Mouse (Mus musculus) kidney, embryonic 15.5 days (tissue): ENCODE measurements around the gene Osbpl6. TPM values are rescaled to one million over a fixed set of nuclear protein-coding genes. Genes with fewer than 3 reads are reported as not detected.

Experiments
- ATAC-seq: fragments of 200-750 bp; cut with Nextera tagmentation; replicated peaks from 2 replicates; pipeline ENCODE4 v1.8.0; 2017; ENCODE audit warnings: moderate TSS enrichment; ENCODE audit not compliant: low FRiP score
- H3K27ac ChIP-seq: fragments of 300-500 bp; sonication (generic); 2 replicates; pipeline ENCODE4 v1.5.1; 2015; ENCODE audit warnings: mild to moderate bottlenecking, inconsistent platforms
- H3K27me3 ChIP-seq: fragments of 300-500 bp; sonication (generic); 2 replicates; pipeline ENCODE4 v1.6.1; 2015; ENCODE audit warnings: inconsistent platforms
- H3K36me3 ChIP-seq: fragments of 300-500 bp; sonication (generic); 2 replicates; pipeline ENCODE4 v1.6.1; 2015; ENCODE audit warnings: inconsistent platforms
- H3K4me1 ChIP-seq: fragments of 300-500 bp; sonication (generic); 2 replicates; pipeline ENCODE4 v1.6.1; 2015; ENCODE audit warnings: inconsistent platforms
- H3K4me2 ChIP-seq: fragments of 300-500 bp; sonication (generic); 2 replicates; pipeline ENCODE4 v1.6.1; 2015; ENCODE audit warnings: moderate library complexity, mild to moderate bottlenecking, inconsistent platforms
- H3K4me3 ChIP-seq: fragments of 300-500 bp; sonication (generic); replicated peaks from 2 replicates; pipeline ENCODE4 v1.5.1; 2015; ENCODE audit warnings: mild to moderate bottlenecking, inconsistent platforms
- H3K9ac ChIP-seq: fragments of 300-500 bp; sonication (generic); 2 replicates; pipeline ENCODE4 v1.6.1; 2015; ENCODE audit warnings: mild to moderate bottlenecking, inconsistent platforms
- H3K9me3 ChIP-seq: fragments of 300-500 bp; sonication (generic); replicated peaks from 2 replicates; pipeline ENCODE4 v1.6.1; 2016; ENCODE audit warnings: inconsistent platforms
- WGBS: fragments of 180-500 bp; shearing (Covaris S2); methylation state at CpG from one replicate; pipeline ENCODE4 v1.1.7; 2015; ENCODE audit warnings: mixed read lengths; 5-methylcytosine and 5-hydroxymethylcytosine counted together
- polyA plus RNA-seq: library from polyadenylated mRNA; unstranded; fragments of >200 nt; fragmentation: Nextera tagmentation; extraction: Ambion mirVana; gene quantifications from 2 replicates; pipeline ENCODE4 v1.2.1, GENCODE M21; 2015

Osbpl6 gene
- polyA plus RNA-seq, 1 experiment from 2014 or later, result 20.1 TPM

DNA sequence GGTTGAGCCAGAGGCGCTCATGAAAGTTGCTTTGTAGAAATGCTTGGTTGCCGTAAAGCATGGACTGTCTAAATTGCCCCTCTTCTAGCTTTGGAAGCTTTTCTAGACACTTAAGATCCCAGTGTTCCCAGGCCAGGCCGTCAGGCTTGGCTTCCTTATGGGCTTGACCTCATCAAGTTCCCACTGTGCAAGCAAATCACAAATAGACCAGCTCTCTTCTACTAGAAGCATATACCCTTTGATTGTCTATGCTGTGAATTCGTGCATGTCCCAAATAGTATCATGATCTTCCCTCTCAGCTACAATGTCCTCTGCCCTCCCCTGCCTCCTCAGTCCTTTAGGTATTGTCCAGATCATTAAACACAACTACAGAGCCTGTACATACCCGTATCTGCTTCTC is 23.5 kb downstream of the Osbpl6 start:
- H3K27ac ChIP-seq, result 0 out of 2 replicates have a peak overlapping the region, but pooled peaks have one; percentile 13
- H3K36me3 ChIP-seq, result no peaks in the 10 kb centered on the region
- H3K9me3 ChIP-seq, result no peaks in the 10 kb centered on the region
- peaks cover 13% of the 10 kb centered on the region; the same call in 1 of the 2 replicates for H3K4me1 ChIP-seq
- 55% methylated on average over 5 of the region's 5 CpGs for WGBS
- peak; percentile 57; the same call in 1 of the 2 replicates for ATAC-seq
- no peak overlapping the region for H3K4me3 ChIP-seq
- no peak overlapping the region for H3K9ac ChIP-seq
- no peak overlapping the region for H3K4me2 ChIP-seq
- no peaks in the 10 kb centered on the region for H3K27me3 ChIP-seq

- Histone ChIP-seq H3K36me3 (no peaks in the 10 kb centered on the region), H3K4me1 (peaks cover 13% of the 10 kb centered on the region; the same call in 1 of the 2 replicates), H3K4me3 (no peak overlapping the region), H3K27ac (no peak overlapping the region), H3K9ac (no peak overlapping the region), H3K27me3 (no peaks in the 10 kb centered on the region), H3K4me2 (no peak overlapping the region), H3K9me3 (no peaks in the 10 kb centered on the region)
- ATAC-seq, result no peak
- 91% methylated on average over 3 of the region's 3 CpGs for WGBS
These were observed 24.2 kb downstream of the Osbpl6 start for GRCm38 (mm10) chr2:76430539-76430938.

DNA sequence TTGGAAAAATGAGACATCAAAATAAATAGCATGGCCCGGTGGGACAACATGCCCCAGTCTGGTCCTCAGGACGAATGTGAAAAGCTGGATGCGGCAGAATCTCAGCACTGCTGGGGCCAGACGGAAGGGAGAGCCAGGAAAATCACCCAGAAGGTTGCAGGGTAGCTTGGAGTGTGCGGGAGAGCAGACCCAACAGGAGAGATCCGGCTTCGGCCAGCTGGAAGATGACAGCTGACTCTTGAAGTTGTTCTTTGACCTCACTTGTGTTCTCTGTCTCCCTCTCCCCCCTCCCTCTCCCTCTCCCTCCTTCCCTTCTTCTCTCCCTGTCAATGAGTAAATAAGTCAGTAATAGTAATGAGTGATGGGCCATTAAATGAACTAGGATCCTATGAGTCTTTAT is 27.9 kb downstream of the Osbpl6 start:
- Histone ChIP-seq H3K4me1 (peaks cover 19% of the 10 kb centered on the region; the same call in 1 of the 2 replicates), H3K9ac (no peak overlapping the region), H3K27me3 (no peaks in the 10 kb centered on the region), H3K27ac (no peak overlapping the region), H3K4me2 (no peak overlapping the region), H3K9me3 (no peaks in the 10 kb centered on the region), H3K36me3 (no peaks in the 10 kb centered on the region), H3K4me3 (no peak overlapping the region)
- WGBS, result 46% methylated on average over 7 of the region's 7 CpGs
- ATAC-seq, result 0 out of 2 replicates have a peak, but pooled peaks have one; percentile 59

GRCm38 (mm10) chr2:76435667-76436239 is 29.4 kb downstream of the Osbpl6 start:
- 66% methylated on average over 7 of the region's 7 CpGs for WGBS
- Histone ChIP-seq H3K27me3 (no peaks in the 10 kb centered on the region), H3K4me3 (no peak overlapping the region), H3K27ac (peak overlapping the region; percentile 20; the same call in 1 of the 2 replicates), H3K9me3 (no peaks in the 10 kb centered on the region), H3K36me3 (no peaks in the 10 kb centered on the region), H3K9ac (no peak overlapping the region), H3K4me1 (peaks cover 24% of the 10 kb centered on the region; the same call in 1 of the 2 replicates), H3K4me2 (no peak overlapping the region)
- no peak for ATAC-seq

- Histone ChIP-seq H3K4me1 (peaks cover 28% of the 10 kb centered on the region), H3K9me3 (no peaks in the 10 kb centered on the region), H3K36me3 (no peaks in the 10 kb centered on the region), H3K9ac (no peak overlapping the region), H3K27me3 (no peaks in the 10 kb centered on the region), H3K4me2 (no peak overlapping the region), H3K27ac (no peak overlapping the region), H3K4me3 (no peak overlapping the region)
- WGBS, result 48% methylated on average over 2 of the region's 2 CpGs
- ATAC-seq, result no peak
These were observed 31.1 kb downstream of the Osbpl6 start for GRCm38 (mm10) chr2:76437372-76437771.

GRCm38 (mm10) chr2:76439540-76439939 is 33.2 kb downstream of the Osbpl6 start:
- H3K27me3 ChIP-seq, result no peaks in the 10 kb centered on the region
- H3K36me3 ChIP-seq, result no peaks in the 10 kb centered on the region
- H3K9ac ChIP-seq, result no peak overlapping the region
- ATAC-seq, result 0 out of 2 replicates have a peak, but pooled peaks have one; percentile 27
- no peak overlapping the region for H3K4me3 ChIP-seq
- 58% methylated on average over 2 of the region's 2 CpGs for WGBS
- no peak overlapping the region for H3K4me2 ChIP-seq
- no peak overlapping the region for H3K27ac ChIP-seq
- no peaks in the 10 kb centered on the region for H3K9me3 ChIP-seq
- peaks cover 24% of the 10 kb centered on the region for H3K4me1 ChIP-seq

DNA sequence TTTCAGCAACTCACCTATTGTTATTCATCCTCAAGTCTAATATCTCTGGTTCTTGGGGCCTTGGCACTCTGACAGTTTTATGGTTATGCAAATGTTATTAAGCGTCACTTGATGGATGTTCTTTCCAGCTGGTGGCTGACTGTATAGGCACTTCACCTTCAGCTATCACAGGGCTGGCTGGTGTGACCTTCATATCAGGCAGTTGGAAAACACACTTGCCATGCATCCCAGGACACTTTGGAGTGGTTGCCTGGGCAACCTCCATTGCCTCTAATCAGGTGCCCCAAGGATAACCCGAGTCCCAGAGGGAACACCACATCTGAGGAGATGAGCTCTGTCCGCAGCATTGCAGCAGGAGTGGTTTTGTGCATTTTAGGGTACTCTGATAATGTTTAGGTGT is 35.8 kb downstream of the Osbpl6 start:
- Histone ChIP-seq H3K9me3 (no peaks in the 10 kb centered on the region), H3K27me3 (no peaks in the 10 kb centered on the region), H3K4me3 (no peak overlapping the region), H3K4me1 (peaks cover 20% of the 10 kb centered on the region), H3K27ac (no peak overlapping the region), H3K4me2 (no peak overlapping the region), H3K9ac (no peak overlapping the region), H3K36me3 (no peaks in the 10 kb centered on the region)
- WGBS, result 39% methylated on average over 3 of the region's 3 CpGs
- ATAC-seq, result no peak

- no peak overlapping the region for H3K4me3 ChIP-seq
These were observed 43.6 kb downstream of the Osbpl6 start for GRCm38 (mm10) chr2:76449836-76450355.

DNA sequence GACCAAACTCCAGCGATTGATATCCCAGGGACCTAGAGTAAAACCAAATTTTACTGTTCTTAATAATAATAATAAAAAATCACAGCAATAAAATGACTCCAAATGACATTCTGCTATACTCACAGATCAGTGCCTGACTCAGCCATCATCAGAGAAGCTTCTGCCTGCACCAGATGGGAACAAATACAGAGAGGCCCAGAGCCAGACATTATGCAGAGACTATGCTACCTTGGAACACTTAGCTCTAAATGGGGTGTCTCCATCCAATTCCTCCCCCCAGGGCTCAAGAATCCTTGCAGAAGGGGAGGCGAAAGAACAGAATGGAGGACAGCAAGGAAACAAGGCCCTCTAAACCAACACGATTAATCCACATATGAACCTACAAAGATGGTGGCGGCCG is 60.4 kb downstream of the Osbpl6 start:
- H3K36me3 ChIP-seq, result no peaks in the 10 kb centered on the region
- no peak for ATAC-seq
- WGBS, result 93% methylated on average over 5 of the region's 5 CpGs
- H3K27ac ChIP-seq, result no peak overlapping the region
- H3K9ac ChIP-seq, result no peak overlapping the region
- no peak overlapping the region for H3K4me2 ChIP-seq
- H3K27me3 ChIP-seq, result no peaks in the 10 kb centered on the region
- no peaks in the 10 kb centered on the region for H3K9me3 ChIP-seq
- 0 out of 2 replicates have a peak, but pooled peaks cover 2% of the 10 kb centered on the region for H3K4me1 ChIP-seq
- no peak overlapping the region for H3K4me3 ChIP-seq

More at GRCm38 (mm10) chr2:76449836-76450355, 43.6 kb downstream of the Osbpl6 start:
- Histone ChIP-seq H3K27ac (no peak overlapping the region), H3K9me3 (no peaks in the 10 kb centered on the region), H3K36me3 (no peaks in the 10 kb centered on the region), H3K4me1 (no peaks in the 10 kb centered on the region), H3K27me3 (no peaks in the 10 kb centered on the region), H3K9ac (no peak overlapping the region), H3K4me2 (no peak overlapping the region)
- 82% methylated on average over 6 of the region's 6 CpGs for WGBS
- no peak for ATAC-seq

DNA sequence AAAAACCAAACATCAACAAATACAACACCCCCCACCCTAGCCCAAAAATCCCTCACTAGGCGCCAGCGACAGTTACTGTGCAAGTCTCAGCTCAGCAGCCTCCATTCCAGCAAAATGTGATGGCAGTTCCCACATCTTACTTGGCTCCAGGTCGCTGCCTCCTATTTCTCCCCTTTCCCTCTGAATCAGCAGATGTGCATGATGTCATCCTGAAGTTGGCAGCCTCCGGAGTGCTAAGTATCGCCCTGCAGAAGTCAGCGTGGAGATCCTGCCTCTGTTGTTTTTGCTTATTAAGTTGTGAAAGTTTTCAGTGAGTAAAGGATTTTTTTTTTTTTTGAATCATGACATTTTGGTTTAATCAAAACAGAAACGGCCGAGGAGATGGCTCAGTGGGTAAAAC is 61.9 kb downstream of the Osbpl6 start:
- H3K9me3 ChIP-seq, result no peaks in the 10 kb centered on the region
- no peaks in the 10 kb centered on the region for H3K36me3 ChIP-seq
- no peak overlapping the region for H3K9ac ChIP-seq
- no peak overlapping the region for H3K4me2 ChIP-seq
- H3K4me1 ChIP-seq, result 0 out of 2 replicates have a peak, but pooled peaks cover 2% of the 10 kb centered on the region
- ATAC-seq, result no peak
- H3K27me3 ChIP-seq, result no peaks in the 10 kb centered on the region
- H3K4me3 ChIP-seq, result no peak overlapping the region
- 58% methylated on average over 8 of the region's 8 CpGs for WGBS
- no peak overlapping the region for H3K27ac ChIP-seq

- Histone ChIP-seq H3K27ac (no peak overlapping the region), H3K4me3 (no peak overlapping the region), H3K27me3 (no peaks in the 10 kb centered on the region), H3K9ac (no peak overlapping the region), H3K9me3 (no peaks in the 10 kb centered on the region), H3K36me3 (no peaks in the 10 kb centered on the region), H3K4me1 (0 out of 2 replicates have a peak, but pooled peaks cover 2% of the 10 kb centered on the region), H3K4me2 (no peak overlapping the region)
- 78% methylated on average over 6 of the region's 6 CpGs for WGBS
- no peak for ATAC-seq
These were observed 62.9 kb downstream of the Osbpl6 start for GRCm38 (mm10) chr2:76469091-76469750.

- Histone ChIP-seq H3K9me3 (no peaks in the 10 kb centered on the region), H3K36me3 (no peaks in the 10 kb centered on the region), H3K4me2 (no peak overlapping the region), H3K9ac (no peak overlapping the region), H3K27ac (no peak overlapping the region), H3K4me3 (no peak overlapping the region), H3K27me3 (no peaks in the 10 kb centered on the region), H3K4me1 (0 out of 2 replicates have a peak, but pooled peaks cover 2% of the 10 kb centered on the region)
- ATAC-seq, result no peak
- WGBS, result 71% methylated on average over 8 of the region's 8 CpGs
These were observed 63.4 kb downstream of the Osbpl6 start for GRCm38 (mm10) chr2:76469751-76470099.
